Mouse (Mus musculus): ENCODE data around the gene Dnmt1.

DNA sequence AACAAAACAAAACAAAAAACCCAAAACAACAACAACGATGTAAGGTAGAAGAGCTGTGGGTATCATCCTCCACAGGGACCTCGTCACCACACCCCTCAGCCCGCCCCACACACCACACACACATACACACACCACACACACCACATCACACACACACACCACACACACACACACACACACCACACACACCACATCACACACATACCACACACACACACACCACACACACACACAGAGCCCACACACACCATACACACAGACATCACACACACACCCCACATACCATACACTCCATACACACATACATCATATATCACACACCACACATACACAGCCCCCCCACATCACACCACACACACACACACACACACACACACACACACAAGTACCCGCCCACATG, 31.9 kb upstream of the Dnmt1 start:
- no peak for TF ChIP-seq EP300 (IDR thresholded peaks at IDR 0.05; ENCODE audit: insufficient read depth, low read depth, low read length)
- TF ChIP-seq CTCF (IDR thresholded peaks at IDR 0.05), result no peak

Data from heart, adult 2 months (tissue).